Mouse (Mus musculus) midbrain, embryonic 11.5 days (tissue): ENCODE results near the gene Rap1a. TPM values are rescaled to one million over a fixed set of nuclear protein-coding genes. Genes with fewer than 3 reads are reported as not detected.
A peak's percentile ranks its signal among the peaks of the same experiment; 100 is the strongest.

Experiments used
- ATAC-seq: fragments of 200-750 bp; cut with Nextera tagmentation; 2 replicates; pipeline ENCODE4 v1.8.0; 2017; ENCODE audit warnings: moderate TSS enrichment, moderate library complexity; ENCODE audit not compliant: low FRiP score
- DNase-seq: peaks from one replicate; pipeline ENCODE4 v3.0.0; 2015; ENCODE audit warnings: low spot score; ENCODE audit errors: missing footprints
- H3K27ac ChIP-seq: fragments of 300-500 bp; sonication (generic); 2 replicates; pipeline ENCODE4 v1.5.1; 2014; ENCODE audit warnings: low read depth, low read length
- H3K27me3 ChIP-seq: fragments of 300-500 bp; sonication (generic); 2 replicates; pipeline ENCODE4 v1.6.1; 2014; ENCODE audit warnings: mild to moderate bottlenecking, low read length, moderate library complexity, mixed read lengths; ENCODE audit not compliant: control insufficient read depth, insufficient read depth
- H3K36me3 ChIP-seq: fragments of 300-500 bp; sonication (generic); 2 replicates; pipeline ENCODE4 v1.6.1; 2014; ENCODE audit warnings: mild to moderate bottlenecking, low read length, moderate library complexity, mixed read lengths; ENCODE audit not compliant: control insufficient read depth, insufficient read depth
- H3K4me1 ChIP-seq: fragments of 300-500 bp; sonication (generic); 2 replicates; pipeline ENCODE4 v1.6.1; 2014; ENCODE audit warnings: low read length; ENCODE audit not compliant: control insufficient read depth, insufficient read depth
- H3K4me2 ChIP-seq: fragments of 300-500 bp; sonication (generic); 2 replicates; pipeline ENCODE4 v1.6.1; 2014; ENCODE audit warnings: mild to moderate bottlenecking, moderate library complexity
- H3K4me3 ChIP-seq: fragments of 300-500 bp; sonication (generic); 2 replicates; pipeline ENCODE4 v1.5.1; 2014; ENCODE audit warnings: low read depth, low read length
- H3K9ac ChIP-seq: fragments of 300-500 bp; sonication (generic); 2 replicates; pipeline ENCODE4 v1.6.1; 2014; ENCODE audit warnings: low read length
- H3K9me3 ChIP-seq: fragments of 300-500 bp; sonication (generic); 2 replicates; pipeline ENCODE4 v1.6.1; 2016; ENCODE audit warnings: low read length; ENCODE audit not compliant: control insufficient read depth
- WGBS: fragments of 180-500 bp; shearing (Covaris S2); extraction: QIAGEN DNeasy Blood & Tissue Kit; methylation state at CpG from one replicate; pipeline ENCODE4 v1.1.7; 2014; 5-methylcytosine and 5-hydroxymethylcytosine counted together
- polyA plus RNA-seq: library from polyadenylated mRNA; unstranded; fragments of >200 nt; fragmentation: Nextera tagmentation; extraction: Ambion mirVana; gene quantifications from 2 replicates; pipeline ENCODE4 v1.2.1, GENCODE M21; 2014

Gene Rap1a
- polyA plus RNA-seq, result 87.0 and 91.8 TPM in 2 replicates

- peak within 1 kb of the TSS; percentile 71 for H3K4me2 ChIP-seq
- ATAC-seq (peak; percentile 96), DNase-seq (peak; percentile 98)
- no peaks in the 10 kb centered on the region for H3K9me3 ChIP-seq
- peak within 1 kb of the TSS; percentile 86 for H3K4me3 ChIP-seq
- peaks cover 9% of the 10 kb centered on the region for H3K4me1 ChIP-seq
- 20% methylated on average over 44 of the region's 50 CpGs for WGBS
- H3K27me3 ChIP-seq, result no peaks in the 10 kb centered on the region
- peak within 1 kb of the TSS; percentile 77 for H3K9ac ChIP-seq
- H3K27ac ChIP-seq, result peak within 1 kb of the TSS; percentile 63
- H3K36me3 ChIP-seq, result no peaks in the 10 kb centered on the region
These were observed at the start of gene Rap1a for GRCm38 (mm10) chr3:105801191-105802166. Gene Rap1a (minus strand): TSS chr3:105801336.

GRCm38 (mm10) chr3:105846294-105847069, 45.3 kb upstream of the Rap1a start:
- Histone ChIP-seq H3K27me3 (no peaks in the 10 kb centered on the region), H3K27ac (no peak overlapping the region), H3K9me3 (no peaks in the 10 kb centered on the region), H3K4me2 (no peak overlapping the region), H3K9ac (no peak overlapping the region), H3K36me3 (no peaks in the 10 kb centered on the region), H3K4me1 (no peaks in the 10 kb centered on the region), H3K4me3 (no peak overlapping the region)
- ATAC-seq (no peak), DNase-seq (no peak)
- WGBS, result 77% methylated on average over 7 of the region's 7 CpGs

GRCm38 (mm10) chr3:105839836-105840235, 38.7 kb upstream of the Rap1a start:
- Histone ChIP-seq H3K27ac (no peak overlapping the region), H3K4me2 (no peak overlapping the region), H3K4me3 (no peak overlapping the region), H3K27me3 (no peaks in the 10 kb centered on the region), H3K4me1 (no peaks in the 10 kb centered on the region), H3K9me3 (no peaks in the 10 kb centered on the region), H3K9ac (no peak overlapping the region), H3K36me3 (no peaks in the 10 kb centered on the region)
- ATAC-seq (no peak), DNase-seq (no peak)
- WGBS, result 83% methylated on average over 4 of the region's 4 CpGs

- no peaks in the 10 kb centered on the region for H3K9me3 ChIP-seq
- H3K9ac ChIP-seq, result no peak overlapping the region
- no peak for DNase-seq
- no peak overlapping the region for H3K27ac ChIP-seq
- H3K4me1 ChIP-seq, result no peaks in the 10 kb centered on the region
- no peak for ATAC-seq
- H3K4me3 ChIP-seq, result no peak overlapping the region
- 83% methylated on average over 3 of the region's 3 CpGs for WGBS
- H3K4me2 ChIP-seq, result no peak overlapping the region
- H3K27me3 ChIP-seq, result no peaks in the 10 kb centered on the region
- no peaks in the 10 kb centered on the region for H3K36me3 ChIP-seq
These were observed 37.5 kb upstream of the Rap1a start for GRCm38 (mm10) chr3:105838655-105839054.

GRCm38 (mm10) chr3:105836883-105837282, 35.7 kb upstream of the Rap1a start:
- no peaks in the 10 kb centered on the region for H3K36me3 ChIP-seq

GRCm38 (mm10) chr3:105835875-105836274, 34.7 kb upstream of the Rap1a start:
- Histone ChIP-seq H3K4me1 (no peaks in the 10 kb centered on the region), H3K36me3 (no peaks in the 10 kb centered on the region), H3K9me3 (no peaks in the 10 kb centered on the region), H3K27me3 (no peaks in the 10 kb centered on the region), H3K9ac (no peak overlapping the region), H3K4me3 (no peak overlapping the region), H3K27ac (no peak overlapping the region), H3K4me2 (no peak overlapping the region)
- no peak for ATAC-seq
- 68% methylated on average over 3 of the region's 3 CpGs for WGBS
- no peak for DNase-seq

More at GRCm38 (mm10) chr3:105836883-105837282, 35.7 kb upstream of the Rap1a start:
- no peak overlapping the region for H3K4me3 ChIP-seq
- no peaks in the 10 kb centered on the region for H3K4me1 ChIP-seq
- H3K9ac ChIP-seq, result no peak overlapping the region
- 92% methylated on average over 3 of the region's 3 CpGs for WGBS
- H3K4me2 ChIP-seq, result no peak overlapping the region
- H3K27ac ChIP-seq, result no peak overlapping the region
- H3K27me3 ChIP-seq, result no peaks in the 10 kb centered on the region
- ATAC-seq, result no peak
- no peaks in the 10 kb centered on the region for H3K9me3 ChIP-seq
- DNase-seq, result no peak

GRCm38 (mm10) chr3:105831584-105831983, 30.4 kb upstream of the Rap1a start:
- ATAC-seq, result no peak
- WGBS, result 90% methylated on average over 3 of the region's 3 CpGs
- no peak overlapping the region for H3K27ac ChIP-seq

GRCm38 (mm10) chr3:105825501-105826161, 24.5 kb upstream of the Rap1a start:
- Histone ChIP-seq H3K27me3 (no peaks in the 10 kb centered on the region), H3K36me3 (no peaks in the 10 kb centered on the region), H3K4me2 (no peak overlapping the region), H3K4me1 (no peaks in the 10 kb centered on the region), H3K9me3 (no peaks in the 10 kb centered on the region), H3K4me3 (no peak overlapping the region), H3K9ac (no peak overlapping the region), H3K27ac (no peak overlapping the region)
- WGBS, result 71% methylated on average over 7 of the region's 7 CpGs
- no peak for DNase-seq
- no peak for ATAC-seq

More at GRCm38 (mm10) chr3:105831584-105831983, 30.4 kb upstream of the Rap1a start:
- Histone ChIP-seq H3K9me3 (no peaks in the 10 kb centered on the region), H3K4me1 (no peaks in the 10 kb centered on the region), H3K4me2 (no peak overlapping the region), H3K4me3 (no peak overlapping the region), H3K27me3 (no peaks in the 10 kb centered on the region), H3K9ac (no peak overlapping the region), H3K36me3 (no peaks in the 10 kb centered on the region)
- DNase-seq, result no peak
